Mouse (Mus musculus): ENCODE results near the gene Atraid. TPM values are rescaled to one million over a fixed set of nuclear protein-coding genes. Genes with fewer than 3 reads are reported as not detected.

Gene Atraid
- polyA plus RNA-seq, 1 experiment from 2014 or later: 83.9 TPM

DNA sequence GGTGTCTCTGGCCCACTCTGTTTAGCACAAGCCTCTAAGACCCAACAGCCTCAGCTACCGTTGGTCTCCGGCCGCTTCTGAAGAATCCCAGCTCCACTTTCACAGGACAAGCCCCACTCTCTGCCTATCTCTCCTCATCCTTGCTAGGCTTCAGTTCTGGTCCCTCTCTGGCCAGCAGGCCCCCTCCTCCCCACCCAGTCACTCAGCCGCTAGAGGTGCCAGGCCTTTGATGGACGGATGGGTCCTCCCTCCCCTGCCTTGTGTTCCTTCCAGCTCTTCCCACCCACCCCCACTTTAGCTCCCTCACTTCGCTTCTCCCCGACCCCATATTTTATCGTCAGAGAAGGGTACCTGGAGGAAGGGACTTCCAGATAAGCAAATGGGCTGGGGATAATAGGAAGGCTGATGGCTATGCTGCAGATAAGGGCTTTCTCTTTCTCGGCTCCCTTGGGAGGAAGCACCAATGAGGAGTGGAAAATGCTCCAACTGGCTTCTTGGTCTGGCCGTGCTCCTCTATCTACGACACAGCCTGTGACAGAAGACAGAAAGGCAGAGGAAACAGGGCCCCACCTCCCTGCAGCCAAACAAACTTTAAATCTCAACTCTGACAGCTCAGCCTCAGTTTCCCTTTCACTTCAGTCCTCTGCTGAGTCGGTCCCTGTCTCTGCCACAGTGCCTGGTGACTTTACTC is 35.0 kb downstream of the Atraid start:
- ATAC-seq (ENCODE audit: insufficient number of reproducible peaks, low FRiP score, low TSS enrichment, low read depth): no peak
- no peak overlapping the region for H3K4me3 ChIP-seq (ENCODE audit: low read depth, low read length)
- DNase-seq (ENCODE audit: low spot score): no peak
- no peak overlapping the region; the same call in 1 of the 2 replicates for H3K9ac ChIP-seq (ENCODE audit: low read length)
- no peak overlapping the region for H3K27ac ChIP-seq (replicated peaks; ENCODE audit: low read depth, low read length)
- WGBS: 28% methylated on average over 12 of the region's 12 CpGs
- H3K27me3 ChIP-seq (ENCODE audit: control insufficient read depth, insufficient read depth, low read length): no peaks in the 10 kb centered on the region; the same call in 1 of the 2 replicates
- 0 out of 2 replicates have a peak, but pooled peaks cover 3% of the 10 kb centered on the region for H3K4me1 ChIP-seq (ENCODE audit: control insufficient read depth, insufficient read depth, low read length)
- H3K36me3 ChIP-seq (ENCODE audit: control insufficient read depth, insufficient read depth, low read length): peaks cover 7% of the 10 kb centered on the region
- no peak overlapping the region for H3K4me2 ChIP-seq (ENCODE audit: low read depth, severe bottlenecking)
- no peaks in the 10 kb centered on the region for H3K9me3 ChIP-seq (ENCODE audit: control insufficient read depth, low read length)

DNA sequence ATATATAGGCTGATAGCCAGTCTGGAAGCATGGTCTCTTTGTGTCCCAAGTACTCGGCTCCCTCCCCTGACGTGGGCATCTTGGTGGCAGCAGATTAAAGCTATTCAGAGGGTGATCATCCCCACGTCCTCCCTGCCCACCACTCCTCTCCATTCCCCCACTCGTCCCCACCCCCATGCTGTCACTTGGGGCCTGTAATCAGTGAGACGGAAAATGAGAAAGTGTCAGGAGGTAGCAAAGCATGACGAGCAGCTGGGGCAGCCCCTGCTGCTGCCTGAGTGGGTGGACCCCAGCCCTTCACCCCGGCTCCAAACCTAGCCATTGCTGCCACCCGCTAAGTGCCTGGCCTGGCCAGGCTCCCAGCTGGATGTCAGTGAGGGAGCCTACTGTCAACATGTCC is 35.8 kb downstream of the Atraid start:
- no peak overlapping the region for H3K4me2 ChIP-seq (ENCODE audit: low read depth, severe bottlenecking)
- DNase-seq (ENCODE audit: low spot score) (no peak), ATAC-seq (ENCODE audit: insufficient number of reproducible peaks, low FRiP score, low TSS enrichment, low read depth) (no peak)
- H3K9me3 ChIP-seq (ENCODE audit: control insufficient read depth, low read length): no peaks in the 10 kb centered on the region
- no peak overlapping the region for H3K9ac ChIP-seq (ENCODE audit: low read length)
- no peaks in the 10 kb centered on the region; the same call in 1 of the 2 replicates for H3K27me3 ChIP-seq (ENCODE audit: control insufficient read depth, insufficient read depth, low read length)
- no peak overlapping the region for H3K27ac ChIP-seq (replicated peaks; ENCODE audit: low read depth, low read length)
- H3K4me1 ChIP-seq (ENCODE audit: control insufficient read depth, insufficient read depth, low read length): 0 out of 2 replicates have a peak, but pooled peaks cover 3% of the 10 kb centered on the region
- 19% methylated on average over 8 of the region's 8 CpGs for WGBS
- no peak overlapping the region for H3K4me3 ChIP-seq (ENCODE audit: low read depth, low read length)
- H3K36me3 ChIP-seq (ENCODE audit: control insufficient read depth, insufficient read depth, low read length): peaks cover 2% of the 10 kb centered on the region; the same call in 1 of the 2 replicates

DNA sequence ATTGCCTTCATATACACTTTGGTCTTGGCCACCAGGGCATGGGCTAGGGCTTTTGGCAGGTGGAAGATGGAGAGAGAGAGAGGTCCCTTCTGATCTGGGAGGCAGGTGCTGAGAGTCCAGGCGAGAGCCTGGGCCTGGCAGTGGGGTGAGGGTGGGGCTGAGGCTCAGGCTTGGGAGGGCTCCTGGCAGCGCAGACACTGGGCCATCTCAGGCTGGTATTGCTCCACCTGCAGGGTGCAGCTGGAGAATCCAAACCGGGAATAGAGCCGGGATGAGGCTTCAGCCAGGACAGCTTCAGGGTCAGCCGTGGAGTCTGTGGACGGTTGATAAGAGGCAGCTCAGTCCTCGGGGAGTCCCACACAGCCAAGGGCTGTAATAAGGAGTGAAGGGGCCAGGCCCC is 38.5 kb downstream of the Atraid start:
- Histone ChIP-seq H3K27me3 (ENCODE audit: control insufficient read depth, insufficient read depth, low read length) (peaks cover 25% of the 10 kb centered on the region), H3K9me3 (ENCODE audit: control insufficient read depth, low read length) (no peaks in the 10 kb centered on the region), H3K27ac (replicated peaks; ENCODE audit: low read depth, low read length) (no peak overlapping the region), H3K9ac (ENCODE audit: low read length) (no peak overlapping the region), H3K36me3 (ENCODE audit: control insufficient read depth, insufficient read depth, low read length) (no peaks in the 10 kb centered on the region), H3K4me1 (ENCODE audit: control insufficient read depth, insufficient read depth, low read length) (0 out of 2 replicates have a peak, but pooled peaks cover 3% of the 10 kb centered on the region), H3K4me2 (ENCODE audit: low read depth, severe bottlenecking) (no peak overlapping the region), H3K4me3 (ENCODE audit: low read depth, low read length) (no peak overlapping the region)
- DNase-seq (ENCODE audit: low spot score): no peak
- 37% methylated on average over 7 of the region's 7 CpGs for WGBS
- no peak for ATAC-seq (ENCODE audit: insufficient number of reproducible peaks, low FRiP score, low TSS enrichment, low read depth)

DNA sequence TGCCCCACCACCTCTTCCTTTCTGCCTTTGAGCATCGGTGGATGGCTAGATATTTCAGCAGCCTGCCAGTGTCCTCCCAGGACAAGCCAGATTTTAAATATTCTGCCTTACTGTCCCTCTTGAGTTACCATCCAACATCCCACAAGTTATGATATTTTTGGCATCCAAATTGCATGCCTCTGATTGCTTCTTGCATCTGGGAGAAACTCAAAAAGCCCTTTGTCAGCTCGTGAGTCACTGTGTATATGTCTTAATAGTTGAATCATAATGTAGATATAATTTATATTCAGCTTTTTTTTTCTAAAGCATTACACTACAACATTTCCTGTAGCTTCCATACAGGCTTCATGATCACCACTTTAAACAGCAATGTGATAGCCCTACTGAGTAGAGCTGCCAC is 39.0 kb downstream of the Atraid start:
- Histone ChIP-seq H3K4me1 (ENCODE audit: control insufficient read depth, insufficient read depth, low read length) (0 out of 2 replicates have a peak, but pooled peaks cover 3% of the 10 kb centered on the region), H3K4me2 (ENCODE audit: low read depth, severe bottlenecking) (no peak overlapping the region), H3K36me3 (ENCODE audit: control insufficient read depth, insufficient read depth, low read length) (no peaks in the 10 kb centered on the region), H3K9ac (ENCODE audit: low read length) (no peak overlapping the region), H3K27ac (replicated peaks; ENCODE audit: low read depth, low read length) (no peak overlapping the region), H3K4me3 (ENCODE audit: low read depth, low read length) (no peak overlapping the region), H3K27me3 (ENCODE audit: control insufficient read depth, insufficient read depth, low read length) (peaks cover 30% of the 10 kb centered on the region), H3K9me3 (ENCODE audit: control insufficient read depth, low read length) (no peaks in the 10 kb centered on the region)
- ATAC-seq (ENCODE audit: insufficient number of reproducible peaks, low FRiP score, low TSS enrichment, low read depth) (no peak), DNase-seq (ENCODE audit: low spot score) (no peak)
- WGBS: 87% methylated on average over 2 of the region's 2 CpGs

DNA sequence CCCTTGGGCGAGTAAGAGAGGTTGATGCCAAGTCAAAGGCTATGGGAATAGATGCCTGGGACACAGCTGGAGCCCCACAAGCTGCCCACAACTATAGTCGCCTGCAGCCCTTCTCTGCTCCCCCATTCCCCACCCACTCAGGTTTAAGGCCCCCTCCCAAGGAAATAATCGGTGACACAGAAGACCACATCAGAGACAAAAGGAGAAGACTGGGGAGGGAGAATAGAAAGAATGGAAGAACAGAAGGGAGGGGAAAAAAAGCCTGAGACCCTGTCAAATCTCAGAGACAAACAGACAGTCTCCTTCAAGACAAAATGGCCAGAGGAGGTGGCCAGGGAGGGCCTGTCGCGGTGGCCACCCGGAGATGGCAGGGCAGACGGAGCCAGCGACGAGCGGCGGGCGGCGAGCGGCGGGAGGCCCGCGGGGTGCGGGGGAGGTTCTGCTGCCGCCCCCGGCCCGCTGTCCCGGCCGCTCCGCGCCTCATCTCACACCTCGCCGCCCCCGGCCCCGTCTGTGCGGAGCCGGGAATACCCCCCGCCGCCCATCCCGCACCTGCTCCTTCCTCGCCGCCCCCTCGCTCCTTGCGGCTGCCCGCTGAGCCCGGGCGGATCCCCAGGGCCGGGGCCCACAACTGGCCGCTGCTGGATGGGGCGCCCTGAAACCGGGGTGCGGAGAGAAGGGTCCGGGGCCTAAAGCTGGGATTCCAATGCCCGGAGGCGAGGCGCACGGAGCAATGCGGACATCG is 44.3 kb downstream of the Atraid start:
- peaks cover 78% of the 10 kb centered on the region for H3K27me3 ChIP-seq (ENCODE audit: control insufficient read depth, insufficient read depth, low read length)
- no peaks in the 10 kb centered on the region for H3K9me3 ChIP-seq (ENCODE audit: control insufficient read depth, low read length)
- no peaks in the 10 kb centered on the region for H3K36me3 ChIP-seq (ENCODE audit: control insufficient read depth, insufficient read depth, low read length)
- DNase-seq (ENCODE audit: low spot score): peak; percentile 27
- no peak overlapping the region for H3K27ac ChIP-seq (replicated peaks; ENCODE audit: low read depth, low read length)
- peak overlapping the region; percentile 45 for H3K4me2 ChIP-seq (ENCODE audit: low read depth, severe bottlenecking)
- 2% methylated on average over 52 of the region's 53 CpGs for WGBS
- ATAC-seq (ENCODE audit: insufficient number of reproducible peaks, low FRiP score, low TSS enrichment, low read depth): no peak
- peak overlapping the region; percentile 35 for H3K4me3 ChIP-seq (ENCODE audit: low read depth, low read length)
- peaks cover 10% of the 10 kb centered on the region for H3K4me1 ChIP-seq (ENCODE audit: control insufficient read depth, insufficient read depth, low read length)
- no peak overlapping the region for H3K9ac ChIP-seq (ENCODE audit: low read length)

DNA sequence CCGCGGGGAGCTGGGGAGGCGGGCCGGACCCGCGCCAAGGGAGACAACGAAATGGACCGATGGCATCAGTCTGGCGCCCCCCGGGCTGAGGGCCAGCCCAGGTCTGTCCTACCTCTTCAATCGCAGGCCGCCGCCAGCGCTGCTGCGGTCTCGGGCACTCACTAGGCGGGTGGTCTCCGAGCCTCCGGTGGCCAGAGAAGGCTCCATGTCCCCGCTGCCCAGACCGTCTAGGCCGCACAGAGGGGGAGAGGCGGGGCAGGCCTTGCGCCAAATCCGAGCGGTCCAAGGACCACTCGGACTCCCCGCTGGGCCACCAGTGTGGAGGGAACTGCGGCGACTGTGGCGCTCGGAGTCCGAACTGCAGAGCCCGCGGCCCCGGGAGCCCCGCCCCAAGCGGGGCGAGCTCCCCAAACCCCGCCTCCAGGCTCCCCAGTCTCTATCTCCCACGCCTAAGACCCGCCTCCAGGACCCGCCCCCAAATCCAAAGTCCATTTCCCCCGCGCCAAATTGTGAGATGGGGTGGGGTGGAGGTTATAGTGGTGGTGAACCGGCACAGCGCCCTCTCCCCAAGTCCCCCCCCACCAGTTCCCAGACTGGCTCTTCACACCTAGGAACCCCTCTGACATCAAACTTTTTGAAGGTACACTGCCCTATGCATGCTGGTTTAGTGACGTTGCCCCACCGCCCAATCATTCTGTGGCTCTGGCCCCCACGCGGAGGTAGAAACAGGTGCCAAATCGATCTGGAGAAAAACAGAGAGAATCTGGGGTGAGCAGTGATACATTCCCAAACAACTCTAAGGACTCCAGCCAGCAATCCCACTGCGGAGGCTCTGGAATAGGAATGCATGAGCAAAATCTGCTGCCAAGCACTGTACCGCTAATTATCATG is 45.3 kb downstream of the Atraid start:
- no peak overlapping the region for H3K27ac ChIP-seq (replicated peaks; ENCODE audit: low read depth, low read length)
- H3K9ac ChIP-seq (ENCODE audit: low read length): no peak overlapping the region
- 0 out of 2 replicates have a peak, but pooled peaks have one; percentile 42 for ATAC-seq (ENCODE audit: insufficient number of reproducible peaks, low FRiP score, low TSS enrichment, low read depth)
- H3K9me3 ChIP-seq (ENCODE audit: control insufficient read depth, low read length): no peaks in the 10 kb centered on the region
- peaks cover 83% of the 10 kb centered on the region for H3K27me3 ChIP-seq (ENCODE audit: control insufficient read depth, insufficient read depth, low read length)
- WGBS: under 1% methylated on average over 52 of the region's 54 CpGs
- DNase-seq (ENCODE audit: low spot score): peak; percentile 56
- H3K36me3 ChIP-seq (ENCODE audit: control insufficient read depth, insufficient read depth, low read length): no peaks in the 10 kb centered on the region
- H3K4me1 ChIP-seq (ENCODE audit: control insufficient read depth, insufficient read depth, low read length): peaks cover 10% of the 10 kb centered on the region
- H3K4me3 ChIP-seq (ENCODE audit: low read depth, low read length): peak overlapping the region; percentile 35
- peak overlapping the region; percentile 45 for H3K4me2 ChIP-seq (ENCODE audit: low read depth, severe bottlenecking)

DNA sequence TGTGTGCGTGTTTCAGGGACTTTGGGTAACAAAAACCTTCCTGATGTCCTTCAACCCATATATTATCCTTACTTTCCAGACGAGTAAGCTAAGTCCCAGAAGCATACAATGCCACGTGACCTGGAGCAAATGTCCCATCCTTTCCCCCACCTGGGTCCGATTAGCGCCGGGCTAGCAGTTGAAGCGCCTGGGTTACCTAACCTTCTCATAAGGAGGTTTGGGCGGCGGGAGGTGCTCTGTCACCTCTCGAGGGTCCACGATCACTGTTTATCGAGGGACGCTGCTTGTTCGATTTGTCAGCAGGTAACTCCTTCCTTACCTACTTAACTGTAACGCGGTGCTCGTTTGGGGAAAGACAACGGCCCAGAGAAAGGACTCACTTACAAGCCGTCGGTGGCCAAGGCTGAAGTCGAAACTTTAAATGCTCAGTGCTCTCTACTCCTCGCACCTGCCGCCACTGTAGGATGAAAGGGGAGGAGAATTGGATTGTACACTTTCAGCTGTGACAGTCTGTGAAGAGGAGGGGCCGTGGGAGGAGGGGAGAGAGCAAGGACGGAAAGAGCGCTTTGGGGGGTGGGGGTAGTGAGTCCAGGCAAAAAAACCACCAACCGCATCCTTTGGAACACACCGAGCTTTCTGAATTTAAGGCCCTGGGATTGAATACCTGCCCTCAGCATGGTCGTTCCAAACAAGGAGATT is 46.1 kb downstream of the Atraid start:
- H3K36me3 ChIP-seq (ENCODE audit: control insufficient read depth, insufficient read depth, low read length): no peaks in the 10 kb centered on the region
- H3K27ac ChIP-seq (replicated peaks; ENCODE audit: low read depth, low read length): no peak overlapping the region
- peaks cover 80% of the 10 kb centered on the region for H3K27me3 ChIP-seq (ENCODE audit: control insufficient read depth, insufficient read depth, low read length)
- ATAC-seq (ENCODE audit: insufficient number of reproducible peaks, low FRiP score, low TSS enrichment, low read depth): no peak
- WGBS: 2% methylated on average over 29 of the region's 29 CpGs
- 0 out of 2 replicates have a peak overlapping the region, but pooled peaks have one; percentile 13 for H3K4me2 ChIP-seq (ENCODE audit: low read depth, severe bottlenecking)
- H3K9me3 ChIP-seq (ENCODE audit: control insufficient read depth, low read length): no peaks in the 10 kb centered on the region
- peak; percentile 65 for DNase-seq (ENCODE audit: low spot score)
- peak overlapping the region; percentile 5; the same call in 1 of the 2 replicates for H3K4me3 ChIP-seq (ENCODE audit: low read depth, low read length)
- H3K4me1 ChIP-seq (ENCODE audit: control insufficient read depth, insufficient read depth, low read length): peaks cover 10% of the 10 kb centered on the region
- no peak overlapping the region for H3K9ac ChIP-seq (ENCODE audit: low read length)

Measured in limb, embryonic 11.5 days (tissue).